Mouse (Mus musculus) myocyte (in vitro differentiated cells): ENCODE measurements around the gene Gm16253.

ENCODE experiments used
- CEBPB ChIP-seq: IDR thresholded peaks from 2 replicates; pipeline ENCODE4 v1.6.1; 2011; ENCODE audit warnings: mild to moderate bottlenecking, moderate library complexity; ENCODE audit not compliant: poor library complexity, insufficient read depth, severe bottlenecking
- POLR2A ChIP-seq: IDR thresholded peaks from one replicate; pipeline ENCODE4 v1.6.1; 2011; ENCODE audit warnings: low read depth, mild to moderate bottlenecking, control low read depth, moderate library complexity; ENCODE audit not compliant: insufficient read length

DNA sequence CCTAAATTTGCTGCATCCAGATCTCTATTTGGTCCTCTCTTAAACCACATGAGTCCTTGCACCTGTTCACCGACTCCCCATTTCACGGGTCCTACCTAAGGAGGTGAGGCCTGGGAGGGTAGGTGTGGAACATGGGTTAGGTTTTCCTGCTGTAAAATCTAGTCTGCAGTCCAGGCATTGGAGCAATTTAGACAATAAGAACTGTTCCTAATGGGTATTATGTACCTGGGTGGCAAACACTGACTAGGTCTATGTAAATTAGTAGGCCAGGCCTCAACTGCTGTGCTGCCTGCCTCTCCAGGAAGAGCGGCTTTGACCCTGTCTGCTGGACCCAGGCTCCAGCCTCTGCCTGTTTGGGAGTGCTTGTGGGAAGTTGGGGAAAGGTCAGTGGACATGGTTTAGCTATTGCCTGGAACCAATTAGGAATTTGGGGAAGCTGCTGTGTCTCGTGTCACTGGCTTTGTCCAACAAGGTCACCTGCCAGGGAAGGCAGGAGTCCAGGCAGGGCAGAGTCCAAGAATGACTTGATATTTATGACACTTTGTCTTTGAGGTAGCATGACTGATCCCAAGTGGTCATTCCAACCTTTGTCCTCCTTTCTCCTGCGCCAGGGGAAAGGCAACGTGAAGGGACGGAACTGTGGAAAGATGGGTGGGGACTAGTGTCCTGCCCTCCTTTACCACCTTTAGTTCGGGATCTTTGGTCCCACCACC lies 1.4 kb upstream of the Gm16253 start:
- no peak for TF ChIP-seq POLR2A
- TF ChIP-seq CEBPB = no peak
